Mouse (Mus musculus): ENCODE results near the gene Brca2.

Gene Brca2

DNA sequence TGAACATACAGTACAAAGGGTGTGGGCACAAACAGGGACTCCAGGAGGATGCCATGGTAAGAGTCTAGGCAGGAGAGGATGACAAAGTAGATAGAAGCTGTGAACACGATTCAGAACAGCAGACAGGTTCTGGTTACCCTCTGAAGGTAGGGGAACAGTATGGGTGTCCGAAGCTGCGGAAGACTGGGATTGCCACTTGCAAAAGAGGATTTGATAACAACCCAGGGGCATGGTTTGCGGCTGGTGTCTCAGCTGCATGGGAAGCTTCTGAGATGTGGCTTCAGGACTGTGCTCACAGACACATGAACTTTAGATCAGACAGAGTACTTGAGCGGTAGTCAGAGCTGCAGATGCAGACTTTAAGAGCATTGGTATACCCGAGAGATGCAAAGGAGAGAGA lies 42.0 kb downstream of the Brca2 start:
- DNase-seq (ENCODE audit: low spot score) = no peak

DNA sequence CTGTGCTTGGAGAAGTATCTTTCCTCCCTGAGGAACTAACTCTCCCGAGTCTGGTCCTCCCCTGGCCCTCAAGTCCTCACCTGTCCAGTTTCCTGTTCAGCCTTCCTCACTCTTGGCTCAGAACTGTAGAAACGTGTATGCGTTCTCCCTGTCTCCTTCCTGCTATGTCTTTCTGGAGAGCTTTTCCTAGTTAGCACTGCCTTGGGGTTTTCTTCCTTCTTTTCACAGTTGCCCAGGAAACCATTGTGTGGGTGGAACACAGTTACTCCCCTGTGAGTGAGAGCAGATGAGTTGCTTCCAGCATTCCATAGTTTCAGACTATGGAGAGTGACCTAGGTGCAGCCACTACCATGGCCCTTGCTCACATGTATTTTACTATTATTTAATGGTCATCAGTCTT lies 43.8 kb downstream of the Brca2 start:
- DNase-seq (ENCODE audit: low spot score) = no peak

DNA sequence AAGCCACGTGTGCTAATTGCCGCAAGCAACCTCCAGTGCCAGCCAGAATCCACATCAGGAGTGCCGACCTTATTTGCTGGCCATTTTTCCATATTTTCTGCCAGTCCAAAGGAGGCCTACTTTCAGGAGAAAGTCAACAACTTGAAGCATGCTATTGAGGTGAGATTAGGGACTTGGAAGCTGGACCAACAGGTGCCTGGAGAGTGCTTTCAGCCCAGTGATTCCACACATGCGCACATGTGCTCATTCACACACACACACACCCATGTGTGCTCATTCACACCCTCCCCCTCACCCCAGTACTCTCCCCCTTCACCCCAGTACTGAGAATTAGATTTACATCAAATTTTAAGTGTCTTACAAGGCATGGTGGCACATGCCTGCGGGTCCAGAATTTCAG lies 44.5 kb downstream of the Brca2 start:
- no peak for DNase-seq (ENCODE audit: low spot score)

DNA sequence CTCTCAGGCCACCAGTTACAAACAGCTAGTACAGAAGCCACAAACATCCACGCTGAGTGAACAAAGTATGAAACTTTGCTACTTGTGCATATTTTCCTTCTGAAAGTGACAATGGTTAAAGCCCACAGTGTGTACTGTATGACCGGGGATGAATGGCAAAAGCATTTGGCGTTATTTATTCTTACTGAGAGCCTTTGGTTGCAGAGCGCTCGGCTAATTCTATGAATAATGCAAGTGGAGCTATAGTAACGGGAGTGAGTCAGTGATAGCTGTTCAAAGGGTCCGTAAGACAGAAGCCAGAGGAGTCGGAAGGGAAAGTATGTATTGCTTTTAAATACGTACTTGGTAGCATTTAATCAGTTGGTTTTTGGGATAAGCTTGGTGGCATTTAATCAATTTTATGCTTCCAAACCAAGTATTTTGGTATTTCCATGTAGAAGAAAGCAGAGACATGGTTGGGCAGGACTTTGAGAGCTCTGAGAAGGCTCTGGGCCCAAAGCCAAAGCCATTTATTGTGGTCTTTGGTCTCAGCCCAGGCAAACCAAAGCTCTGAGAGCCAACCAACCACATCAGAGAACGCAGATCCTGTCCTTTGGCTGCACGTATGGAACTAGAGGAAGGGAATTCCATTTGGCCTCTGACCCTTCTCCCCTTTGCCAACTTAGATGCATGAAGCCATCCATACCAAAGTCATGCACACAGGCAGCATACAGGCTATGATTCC lies 48.2 kb downstream of the Brca2 start:
- DNase-seq (ENCODE audit: low spot score) = no peak

DNA sequence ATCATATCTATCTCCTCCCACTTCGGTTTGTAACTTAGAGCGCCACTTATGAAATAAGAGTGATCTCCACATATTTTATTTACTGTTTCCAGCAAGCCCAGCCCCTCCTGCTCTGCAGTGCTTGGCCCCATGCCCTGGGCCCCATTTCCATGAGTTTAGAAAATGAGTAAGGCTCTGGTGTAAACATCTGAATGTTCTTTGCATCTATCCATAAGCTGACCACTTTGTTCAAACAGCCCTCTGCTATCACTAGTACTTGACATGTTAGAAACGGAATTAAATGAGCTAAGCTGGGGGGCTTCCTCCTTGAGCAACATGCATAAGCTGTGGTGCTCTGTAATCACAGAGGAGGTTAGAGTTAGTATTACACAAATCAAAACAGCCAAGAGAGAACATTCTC lies 52.0 kb downstream of the Brca2 start:
- DNase-seq (ENCODE audit: low spot score) = no peak

DNA sequence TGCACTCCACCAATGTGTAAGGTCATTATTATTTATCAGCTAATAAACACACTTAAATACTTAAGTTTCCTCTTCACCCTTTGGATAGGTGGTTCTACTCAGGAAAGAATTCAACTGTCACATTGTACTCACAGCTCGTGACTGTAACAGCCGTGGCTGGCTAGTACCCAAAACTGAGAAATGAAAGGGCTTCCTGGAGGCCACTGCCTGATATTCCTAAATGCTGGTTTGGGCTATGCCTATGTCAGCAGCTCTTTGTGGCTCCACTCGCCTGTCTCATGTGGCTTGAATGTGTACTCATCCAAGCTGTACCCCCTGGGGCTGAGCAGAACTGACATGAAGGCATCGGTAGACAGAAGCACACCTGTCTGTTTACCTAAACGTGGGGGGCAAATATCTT lies 52.5 kb downstream of the Brca2 start:
- no peak for DNase-seq (ENCODE audit: low spot score)

DNA sequence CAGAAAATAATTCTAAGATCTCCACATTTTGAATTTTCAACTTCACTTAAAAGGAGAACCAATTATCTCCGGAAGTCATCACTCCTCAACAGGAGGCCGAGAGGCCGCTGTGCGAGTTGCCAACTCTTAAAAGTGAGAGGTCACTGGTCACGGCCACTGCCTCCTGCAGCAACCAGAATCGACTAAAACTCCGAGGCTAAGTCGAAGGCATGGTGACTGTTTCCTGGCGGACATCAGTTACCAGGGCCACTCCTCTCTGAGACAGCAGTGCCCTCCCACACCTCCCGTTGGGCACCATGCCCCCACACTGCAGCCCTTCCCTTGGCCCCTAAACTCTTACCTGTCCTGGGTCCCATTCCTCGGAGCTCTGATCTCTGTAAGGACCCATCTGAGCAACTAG lies 54.4 kb downstream of the Brca2 start:
- no peak for DNase-seq (ENCODE audit: low spot score)

DNA sequence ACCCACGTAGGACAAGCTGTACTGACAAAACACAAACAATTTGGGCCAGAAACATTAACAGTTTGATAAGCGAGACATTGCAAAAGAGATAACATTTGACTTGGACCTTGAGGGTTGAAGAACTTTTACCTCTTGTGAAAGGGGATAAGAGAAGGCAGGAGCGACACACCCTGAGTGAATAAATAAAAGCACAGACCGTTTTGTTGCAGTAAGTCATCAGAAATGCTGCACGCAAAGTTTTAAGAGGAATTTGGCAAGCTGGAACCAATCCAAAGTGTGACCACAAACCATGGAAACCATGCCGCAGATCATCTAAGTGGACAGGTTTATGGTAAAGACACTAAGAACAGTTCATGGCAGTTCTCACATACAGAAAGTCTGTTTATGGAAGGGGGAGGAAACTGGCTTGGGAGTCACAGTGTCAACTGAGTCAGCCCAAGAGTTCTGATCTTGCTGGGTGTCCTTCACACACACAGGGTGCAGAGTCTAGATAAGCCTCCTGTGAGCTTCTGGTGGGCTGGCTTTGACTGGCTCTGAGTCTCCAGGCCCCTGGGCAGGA lies 56.3 kb downstream of the Brca2 start:
- no peak for DNase-seq (ENCODE audit: low spot score)

DNA sequence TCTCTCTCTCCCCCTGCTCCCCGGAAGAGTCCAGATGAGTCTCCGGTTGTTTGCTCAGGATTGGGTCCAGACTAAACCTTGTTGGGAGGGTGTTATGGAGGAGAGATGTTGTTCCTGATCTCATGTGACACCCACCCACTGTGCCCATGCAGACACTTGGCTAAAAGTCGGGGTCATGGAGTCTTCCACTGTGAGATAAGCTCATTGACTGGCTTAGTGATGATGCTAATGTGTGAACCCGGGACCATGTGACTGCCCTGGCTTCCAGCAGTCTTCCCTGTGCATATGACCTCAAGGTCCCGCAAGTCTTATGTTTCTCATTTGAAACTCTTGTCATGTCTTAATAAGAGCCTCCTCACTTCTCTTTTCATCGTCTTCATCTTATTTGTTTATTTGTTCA lies 58.8 kb downstream of the Brca2 start:
- no peak for DNase-seq (ENCODE audit: low spot score)

DNA sequence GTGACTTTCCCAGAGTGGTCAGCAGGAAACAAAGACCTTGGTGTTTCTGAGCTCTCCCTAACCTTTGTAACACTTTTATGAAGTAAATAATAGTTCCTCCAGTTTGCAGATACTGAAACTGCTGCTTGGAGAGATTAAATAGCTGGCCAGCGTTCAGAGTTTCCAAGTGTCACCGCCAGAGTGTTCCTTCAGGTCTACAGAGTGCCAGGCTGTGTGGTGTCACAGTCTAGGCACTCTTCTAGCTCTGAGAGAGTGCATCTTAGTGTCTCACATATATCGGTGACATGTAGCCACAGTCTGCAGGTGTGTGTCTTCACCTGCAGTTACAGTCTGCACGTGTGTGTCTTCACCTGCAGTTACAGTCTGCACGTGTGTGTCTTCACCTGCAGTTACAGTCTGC lies 60.8 kb downstream of the Brca2 start:
- DNase-seq (ENCODE audit: low spot score) = no peak

DNA sequence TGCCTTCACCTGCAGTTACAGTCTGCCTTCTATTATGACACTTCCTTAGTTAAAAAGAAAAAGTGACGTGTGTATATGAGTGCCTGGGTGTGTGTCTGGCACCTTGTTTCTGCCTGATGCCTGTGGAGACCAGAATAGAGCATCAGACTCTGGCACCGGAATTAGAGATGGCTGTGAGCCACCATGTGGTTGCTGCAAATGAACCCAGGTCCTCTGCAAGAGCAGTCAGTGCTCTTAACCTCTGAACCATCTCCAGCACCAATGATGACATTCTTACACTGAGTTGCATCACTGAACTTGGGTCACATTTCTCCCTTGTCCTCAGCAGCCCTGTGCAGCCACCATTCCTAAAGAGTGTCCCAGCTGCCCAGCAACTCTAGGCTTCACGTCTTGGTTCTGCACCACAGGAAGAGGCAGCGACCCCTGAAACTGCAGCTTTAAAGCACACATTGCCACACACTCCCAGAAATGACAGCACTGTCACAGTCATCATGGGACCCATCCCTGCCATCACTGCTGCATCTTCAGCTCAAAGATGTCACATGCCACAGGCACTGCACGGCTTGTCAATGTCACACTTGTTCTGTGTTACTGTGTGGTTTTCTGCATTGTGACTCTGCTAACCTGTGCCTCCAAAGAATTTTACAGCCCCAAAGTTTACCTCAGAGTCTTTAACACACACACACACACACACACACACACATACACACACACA lies 61.3 kb downstream of the Brca2 start:
- DNase-seq (ENCODE audit: low spot score) = no peak

DNA sequence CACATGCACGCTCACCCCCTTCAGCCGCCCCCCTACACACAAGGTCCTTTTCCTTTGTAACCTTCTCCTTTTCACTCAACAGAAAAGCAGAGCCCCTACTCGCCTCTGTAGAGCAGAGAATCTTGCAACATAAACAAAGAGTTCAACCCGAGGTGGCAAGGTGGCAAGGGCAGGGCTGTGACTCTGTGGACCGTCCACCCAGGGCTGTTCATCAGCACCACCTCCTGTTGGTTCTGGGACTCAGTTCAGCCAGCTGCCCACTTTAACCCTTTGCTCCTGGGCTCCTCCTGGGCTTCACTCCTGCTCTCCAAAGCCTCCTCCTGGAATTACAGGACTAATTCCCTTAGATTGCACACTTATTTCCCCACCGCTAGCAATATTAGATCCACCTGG lies 61.9 kb downstream of the Brca2 start:
- DNase-seq (ENCODE audit: low spot score) = no peak

DNA sequence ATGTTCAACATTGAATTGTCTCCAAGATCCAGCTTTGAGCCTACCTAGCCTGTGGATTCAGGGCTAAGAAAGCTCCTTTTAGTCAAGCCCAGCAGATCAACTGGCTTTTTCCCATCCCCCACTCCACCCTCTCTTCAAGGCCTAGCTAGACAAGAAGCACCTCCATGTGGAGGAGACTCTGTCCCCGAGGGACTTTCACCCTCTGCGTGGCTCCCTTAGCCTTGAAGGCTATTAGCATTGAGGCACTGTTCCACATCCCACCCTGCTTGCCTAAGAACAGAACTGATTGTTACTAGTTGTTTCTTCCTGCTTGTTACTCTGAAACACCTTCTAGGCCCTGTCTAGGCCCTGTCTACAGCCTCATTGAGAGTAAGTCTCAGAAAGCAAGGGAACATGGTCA lies 67.5 kb downstream of the Brca2 start:
- DNase-seq (ENCODE audit: low spot score) = no peak

DNA sequence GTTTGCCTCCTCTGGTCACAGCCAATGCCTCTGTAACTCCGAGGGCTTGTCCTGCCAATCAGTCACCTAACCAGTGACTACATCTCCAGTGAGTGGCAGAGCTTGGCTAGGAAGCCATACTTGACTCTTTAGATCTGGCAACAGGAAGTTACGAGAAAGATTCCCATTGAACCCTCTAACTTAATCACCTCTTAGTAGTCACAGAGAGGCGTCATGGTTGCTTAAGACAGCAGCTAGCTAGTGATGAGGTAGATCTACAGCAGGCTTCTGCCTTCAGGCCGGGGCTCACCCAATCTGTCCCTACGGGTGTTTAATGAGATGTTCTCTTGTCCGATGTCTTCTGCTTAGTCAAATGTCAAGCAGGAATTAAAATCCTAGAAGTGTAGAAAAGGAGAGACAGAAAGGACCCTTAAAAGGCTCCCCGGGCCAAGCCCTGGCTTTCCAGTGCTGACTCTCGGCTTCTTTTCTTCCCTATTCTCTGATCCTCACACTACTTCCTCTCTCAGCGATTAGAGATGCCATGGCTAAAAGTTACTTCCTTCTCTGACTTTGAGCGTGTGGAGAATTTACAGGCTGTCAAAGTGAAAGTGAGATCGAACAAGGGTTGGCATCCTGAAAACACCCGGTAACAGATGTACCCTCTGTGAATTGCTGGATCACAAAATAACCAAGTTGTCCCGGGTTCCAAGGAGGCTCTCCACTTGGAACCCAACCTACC lies 69.9 kb downstream of the Brca2 start:
- no peak for DNase-seq (ENCODE audit: low spot score)

DNA sequence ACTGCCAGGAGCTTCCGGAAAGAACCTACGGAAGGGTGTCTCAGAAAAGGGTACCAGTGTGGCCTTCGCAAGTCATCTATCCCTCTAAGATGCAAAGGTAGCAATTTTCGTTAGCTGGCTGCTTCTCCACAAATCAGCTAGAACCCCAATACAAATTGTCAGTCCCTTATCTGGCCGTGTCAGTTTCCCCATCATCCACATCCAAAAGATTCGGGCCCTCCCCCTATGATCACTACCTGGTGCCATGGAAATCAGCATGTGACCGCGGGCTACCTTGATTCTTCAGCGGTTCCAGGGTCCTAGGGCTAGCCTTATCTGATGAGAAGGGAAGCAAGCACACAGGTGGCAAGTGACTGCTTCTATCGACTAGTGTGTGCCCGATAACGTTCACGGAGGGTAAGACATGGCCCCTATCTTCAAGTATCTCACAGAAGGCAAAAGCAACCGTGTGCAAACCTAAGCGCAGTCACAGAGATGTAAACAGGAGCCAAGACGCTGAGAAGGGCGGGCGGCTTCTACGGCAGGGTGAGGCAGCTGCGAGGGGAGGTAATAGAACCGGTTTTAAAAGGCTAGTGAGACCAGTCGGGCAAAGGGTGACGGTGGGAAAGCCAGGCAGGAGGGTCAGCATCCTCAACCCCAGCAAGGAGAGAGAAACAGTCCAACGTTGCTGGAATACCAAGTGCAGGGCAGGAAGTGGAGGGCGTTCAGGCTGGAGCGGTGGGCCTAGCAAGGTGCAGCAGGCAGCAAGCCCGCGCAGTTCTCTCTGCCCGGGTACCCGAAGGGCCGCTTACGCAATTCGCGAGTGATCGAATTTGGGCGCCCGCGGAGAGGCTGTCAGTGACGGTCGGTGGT lies 70.7 kb downstream of the Brca2 start:
- DNase-seq (ENCODE audit: low spot score) = no peak

DNA sequence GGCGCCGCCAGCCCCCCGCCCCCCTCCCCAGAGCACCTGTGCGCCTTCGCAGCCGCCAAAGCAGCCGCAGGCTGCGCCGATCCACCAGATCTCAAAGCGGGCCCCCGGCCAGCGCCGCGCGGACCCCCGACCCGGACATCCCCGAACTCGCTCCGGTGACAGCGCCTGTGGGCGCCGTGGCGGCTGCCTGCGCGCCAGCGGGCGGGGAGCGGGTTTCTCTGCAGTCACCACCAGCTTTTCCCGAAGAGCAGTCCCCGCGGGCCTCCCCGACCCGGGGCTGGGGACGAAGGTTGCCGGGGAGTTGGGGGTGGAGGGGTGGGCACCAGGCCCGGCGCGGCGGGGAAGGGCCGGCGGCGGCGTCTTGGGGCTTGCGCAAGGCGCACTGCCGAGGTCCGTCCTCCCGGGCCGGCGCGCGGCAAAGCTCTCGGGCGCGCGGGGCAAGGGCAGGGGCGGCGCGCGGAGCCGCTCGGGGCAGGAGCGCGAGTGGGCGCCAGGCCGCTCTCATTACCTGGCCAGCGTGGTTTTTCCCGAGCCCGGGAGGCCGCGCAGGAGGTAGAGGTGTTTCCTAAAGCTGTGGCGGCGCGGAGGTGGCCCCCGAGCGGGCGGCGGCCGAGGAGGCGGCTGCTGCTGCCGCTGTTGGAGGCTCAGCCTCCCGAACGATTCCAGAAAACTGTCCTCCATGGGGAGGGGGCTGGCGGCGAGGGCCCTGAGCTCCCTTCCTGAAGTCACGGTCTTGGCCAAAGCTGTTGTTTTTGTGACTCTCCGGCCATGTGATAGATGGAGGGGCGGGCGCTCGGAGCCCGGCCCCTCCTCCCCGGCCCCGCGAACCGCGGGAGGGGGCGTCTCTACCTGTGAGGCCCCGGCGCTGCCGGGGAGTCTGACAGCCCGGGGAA lies 71.6 kb downstream of the Brca2 start:
- DNase-seq (ENCODE audit: low spot score) = peak; percentile 31

DNA sequence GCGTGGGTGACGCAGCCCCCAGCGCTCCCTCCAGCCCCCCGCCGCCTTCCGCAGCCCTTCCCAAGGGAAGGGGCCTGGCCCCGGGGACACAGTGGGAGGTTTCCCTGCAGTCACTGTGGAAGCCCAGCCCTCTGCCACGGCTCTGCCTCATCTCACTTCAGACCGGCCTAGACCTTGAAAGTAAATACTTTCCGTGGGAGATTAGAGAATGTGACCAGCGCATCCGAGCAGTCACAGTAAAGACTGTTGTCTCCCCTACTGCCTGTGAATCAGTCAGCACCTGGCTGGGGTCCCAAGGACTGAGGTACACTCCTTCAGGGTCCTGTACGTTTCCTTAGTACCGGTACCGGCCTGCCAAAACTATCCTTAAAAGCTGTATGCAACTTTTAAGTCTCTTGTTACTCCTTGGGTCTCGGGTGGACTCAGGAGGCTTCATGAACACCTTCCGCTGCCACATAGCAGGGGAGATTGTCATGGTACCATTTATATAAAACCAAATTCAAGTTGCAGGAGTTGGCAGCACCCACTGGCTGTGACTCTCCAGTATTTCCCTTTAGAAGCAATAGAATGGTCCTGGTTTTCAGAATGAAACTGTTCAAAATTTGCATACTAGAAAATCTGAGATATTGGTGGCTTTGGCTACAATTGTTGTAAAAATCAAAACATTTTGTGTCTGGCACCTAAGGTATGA lies 72.4 kb downstream of the Brca2 start:
- DNase-seq (ENCODE audit: low spot score) = no peak

DNA sequence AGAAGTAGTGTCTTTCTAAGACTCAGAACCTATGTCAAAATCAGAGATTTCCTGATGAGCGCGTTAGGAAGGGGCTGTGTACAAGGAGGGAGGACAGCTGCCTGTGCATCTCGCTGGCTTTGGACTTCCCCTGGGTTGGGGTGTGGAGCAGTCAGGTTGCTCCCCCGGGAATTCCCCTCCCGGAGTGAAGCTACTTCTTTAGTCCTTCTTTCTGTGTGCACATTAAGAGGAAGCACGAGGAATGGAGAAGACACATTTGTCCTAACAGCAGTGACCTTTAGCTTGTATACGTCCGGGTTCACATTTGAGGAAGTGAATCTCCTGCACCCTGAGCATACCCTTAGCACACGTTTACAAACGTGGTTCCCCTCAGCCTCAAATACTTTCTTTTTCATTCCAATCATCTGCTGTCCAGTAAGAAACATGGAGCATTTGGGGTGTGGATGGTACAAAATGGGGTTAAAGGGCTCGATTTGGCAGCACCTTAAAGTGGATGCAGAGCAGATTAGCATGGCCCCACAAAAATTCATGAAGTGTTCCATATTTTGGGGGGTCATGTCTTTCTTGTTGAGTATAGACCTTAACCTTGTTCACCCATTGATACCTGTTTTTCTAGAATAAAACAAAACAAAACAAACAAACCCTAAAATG lies 73.1 kb downstream of the Brca2 start:
- no peak for DNase-seq (ENCODE audit: low spot score)

DNA sequence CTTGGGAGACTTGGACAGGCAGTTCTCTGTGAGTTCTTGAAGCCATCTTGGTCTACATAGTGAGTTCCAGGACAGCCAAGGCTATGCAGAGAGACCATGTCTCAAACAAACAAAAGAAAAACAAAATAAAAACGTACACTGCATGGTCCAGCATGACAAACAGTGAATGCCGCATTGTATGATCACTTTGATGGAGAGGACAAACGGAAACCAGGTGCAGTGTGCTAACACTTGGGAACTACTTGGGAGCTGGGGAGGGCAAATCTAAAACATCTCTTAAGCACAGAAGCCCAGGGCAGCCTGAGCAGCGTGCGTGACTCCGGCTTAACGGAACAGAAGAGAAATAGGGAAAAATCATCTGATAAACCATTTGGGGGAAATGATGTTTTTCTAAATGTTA lies 74.7 kb downstream of the Brca2 start, which contains the start of gene N4bp2l1:
N4bp2l1 (minus strand) TSS at position 101 of the 400 bp plus-strand sequence.
- DNase-seq (ENCODE audit: low spot score) = no peak

Measured in ovary, postnatal 10 days (tissue).